Mouse (Mus musculus): ENCODE data around the gene Olfr339.

GRCm38 (mm10) chr2:36373219-36373618, 45.5 kb upstream of the Olfr339 start, which contains the start of gene Olfr338:
- TF ChIP-seq POLR2A (IDR thresholded peaks at IDR 0.05; ENCODE audit: low read depth, low read length), result no peak
- no peak for TF ChIP-seq CTCF (IDR thresholded peaks at IDR 0.05; ENCODE audit: borderline replicate concordance, insufficient read depth, low read length)

All from embryonic fibroblast, embryonic 13.5 days (primary cell).